Mouse (Mus musculus): ENCODE measurements around the gene Rundc1. TPM values are rescaled to one million over a fixed set of nuclear protein-coding genes. Genes with fewer than 3 reads are reported as not detected.

The Rundc1 gene
- polyA plus RNA-seq, 1 experiment from 2014 or later = 31.7 TPM

DNA sequence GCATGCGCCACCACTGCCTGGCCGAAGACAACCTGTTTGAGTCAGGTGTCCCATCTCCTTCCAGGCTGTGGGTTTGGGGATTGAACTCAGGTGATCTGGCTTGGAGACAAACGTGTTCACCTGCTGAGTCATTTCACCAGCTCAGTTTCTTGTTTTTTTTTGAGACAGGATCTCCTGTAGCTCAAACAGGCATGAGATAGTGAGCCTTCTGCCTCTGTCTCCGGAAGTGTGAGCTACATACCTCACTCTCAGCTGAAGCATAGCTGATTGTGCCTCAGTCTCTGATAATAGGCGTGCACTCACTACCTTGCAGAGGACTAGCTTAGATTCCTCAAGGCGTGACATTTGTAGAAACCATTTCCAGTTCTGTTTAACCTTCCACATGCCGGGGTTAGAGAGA, 59.9 kb downstream of the Rundc1 start:
- Histone ChIP-seq H3K4me1 (peaks cover 13% of the 10 kb centered on the region), H3K9me3 (no peaks in the 10 kb centered on the region), H3K36me3 (no peaks in the 10 kb centered on the region), H3K27me3 (no peaks in the 10 kb centered on the region), H3K4me2 (replicated peaks) (no peak overlapping the region), H3K4me3 (no peak overlapping the region), H3K27ac (replicated peaks) (0 out of 2 replicates have a peak overlapping the region, but pooled peaks have one; percentile 28), H3K9ac (replicated peaks) (no peak overlapping the region)
- 88% methylated on average over 7 of the region's 7 CpGs for WGBS
- ATAC-seq (replicated peaks) = no peak

Small RNA genes within 50 kb of the gene (microRNA-seq; reads per million reads assigned to microRNA genes)
- gene Mir6929 = not detected

Other genes with a start within 250 kb of the Rundc1 start
- 0.14 and 0.19 TPM in 2 replicates for gene Ccr10, start 249.6 kb upstream of the Rundc1 start, polyA plus RNA-seq (2015; fragmentation: Nextera tagmentation; extraction: Ambion mirVana)
- 19.6 and 21.4 TPM in 2 replicates for gene Ezh1, start 198.6 kb upstream of the Rundc1 start, polyA plus RNA-seq (2015; fragmentation: Nextera tagmentation; extraction: Ambion mirVana)
- gene Ramp2, start 179.1 kb upstream of the Rundc1 start, polyA plus RNA-seq (2015; fragmentation: Nextera tagmentation; extraction: Ambion mirVana) = 53.4 and 61.3 TPM in 2 replicates
- gene Vps25, start 171.4 kb upstream of the Rundc1 start, polyA plus RNA-seq (2015; fragmentation: Nextera tagmentation; extraction: Ambion mirVana) = 87.7 and 92.9 TPM in 2 replicates
- 4.8 and 5.5 TPM in 2 replicates for gene Wnk4, start 164.5 kb upstream of the Rundc1 start, polyA plus RNA-seq (2015; fragmentation: Nextera tagmentation; extraction: Ambion mirVana)
- 1.4 and 1.5 TPM in 2 replicates for gene Cntd1, start 146.1 kb upstream of the Rundc1 start, polyA plus RNA-seq (2015; fragmentation: Nextera tagmentation; extraction: Ambion mirVana)
- 208 and 211 TPM in 2 replicates for gene Coa3, start 146.0 kb upstream of the Rundc1 start, polyA plus RNA-seq (2015; fragmentation: Nextera tagmentation; extraction: Ambion mirVana)
- 186 and 200 TPM in 2 replicates for gene Becn1, start 122.8 kb upstream of the Rundc1 start, polyA plus RNA-seq (2015; fragmentation: Nextera tagmentation; extraction: Ambion mirVana)
- gene Psme3, start 108.9 kb upstream of the Rundc1 start, polyA plus RNA-seq (2015; fragmentation: Nextera tagmentation; extraction: Ambion mirVana) = 129 and 140 TPM in 2 replicates
- gene Aoc2, start 100.0 kb upstream of the Rundc1 start, polyA plus RNA-seq (2015; fragmentation: Nextera tagmentation; extraction: Ambion mirVana) = 2.1 and 2.2 TPM in 2 replicates
- gene Aoc3, start 94.5 kb upstream of the Rundc1 start, polyA plus RNA-seq (2015; fragmentation: Nextera tagmentation; extraction: Ambion mirVana) = 0.05 TPM in 1 of 2 replicates, not detected in the other
- not detected in 2 replicates for gene G6pc, start 57.5 kb upstream of the Rundc1 start, polyA plus RNA-seq (2015; fragmentation: Nextera tagmentation; extraction: Ambion mirVana)
- gene Aarsd1, start 7.5 kb upstream of the Rundc1 start, polyA plus RNA-seq (2015; fragmentation: Nextera tagmentation; extraction: Ambion mirVana) = 90.2 and 98.7 TPM in 2 replicates
- 6.3 and 7.3 TPM in 2 replicates for gene Gm27029, start 289 bp upstream of the Rundc1 start, polyA plus RNA-seq (2015; fragmentation: Nextera tagmentation; extraction: Ambion mirVana)
- 1.0 and 1.7 TPM in 2 replicates for gene Ptges3l, start 248 bp downstream of the Rundc1 start, polyA plus RNA-seq (2015; fragmentation: Nextera tagmentation; extraction: Ambion mirVana)
- 267 and 285 TPM in 2 replicates for gene Rpl27, start 17.2 kb downstream of the Rundc1 start, polyA plus RNA-seq (2015; fragmentation: Nextera tagmentation; extraction: Ambion mirVana)
- 2.4 and 3.2 TPM in 2 replicates for gene Ifi35, start 23.3 kb downstream of the Rundc1 start, polyA plus RNA-seq (2015; fragmentation: Nextera tagmentation; extraction: Ambion mirVana)
- gene Rnd2, start 39.9 kb downstream of the Rundc1 start, polyA plus RNA-seq (2015; fragmentation: Nextera tagmentation; extraction: Ambion mirVana) = 121 and 142 TPM in 2 replicates
- 77.1 and 79.8 TPM in 2 replicates for gene Vat1, start 41.1 kb downstream of the Rundc1 start, polyA plus RNA-seq (2015; fragmentation: Nextera tagmentation; extraction: Ambion mirVana)
- gene Brca1, start 126.9 kb downstream of the Rundc1 start, polyA plus RNA-seq (2015; fragmentation: Nextera tagmentation; extraction: Ambion mirVana) = 5.6 and 7.1 TPM in 2 replicates
- 116 and 130 TPM in 2 replicates for gene Nbr1, start 127.1 kb downstream of the Rundc1 start, polyA plus RNA-seq (2015; fragmentation: Nextera tagmentation; extraction: Ambion mirVana)
- gene Tmem106a, start 157.2 kb downstream of the Rundc1 start, polyA plus RNA-seq (2015; fragmentation: Nextera tagmentation; extraction: Ambion mirVana) = 2.0 and 2.3 TPM in 2 replicates
- not detected in 2 replicates for gene Gm11634, start 174.2 kb downstream of the Rundc1 start, polyA plus RNA-seq (2015; fragmentation: Nextera tagmentation; extraction: Ambion mirVana)
- gene Rdm1, start 202.1 kb downstream of the Rundc1 start, polyA plus RNA-seq (2015; fragmentation: Nextera tagmentation; extraction: Ambion mirVana) = 31.0 and 34.6 TPM in 2 replicates
- 45.8 TPM in 2 replicates for gene Arl4d, start 240.5 kb downstream of the Rundc1 start, polyA plus RNA-seq (2015; fragmentation: Nextera tagmentation; extraction: Ambion mirVana)